Mouse (Mus musculus) embryonic fibroblast, embryonic 13.5 days (primary cell): ENCODE results near the gene Map1lc3b. TPM values are rescaled to one million over a fixed set of nuclear protein-coding genes. Genes with fewer than 3 reads are reported as not detected.

Experiments
- H3K27ac ChIP-seq: 2 replicates; pipeline ENCODE4 v1.5.1; 2012; ENCODE audit warnings: low read length, control low read depth, inconsistent platforms; ENCODE audit not compliant: insufficient read depth
- H3K4me1 ChIP-seq: 2 replicates; pipeline ENCODE4 v1.6.1; 2011; ENCODE audit warnings: low read length; ENCODE audit not compliant: control insufficient read depth, insufficient read depth
- H3K4me3 ChIP-seq: 2 replicates; pipeline ENCODE4 v1.5.1; 2011; ENCODE audit warnings: mild to moderate bottlenecking, control low read depth, low read length; ENCODE audit not compliant: insufficient read depth
- CTCF ChIP-seq: IDR thresholded peaks from 2 replicates; pipeline ENCODE4 v1.5.1; 2011; ENCODE audit warnings: mild to moderate bottlenecking, control low read depth, low read length, moderate library complexity, borderline replicate concordance; ENCODE audit not compliant: insufficient read depth
- POLR2A ChIP-seq: IDR thresholded peaks from 2 replicates; pipeline ENCODE4 v1.6.1; 2011; ENCODE audit warnings: low read depth, mild to moderate bottlenecking, control low read depth, low read length, moderate library complexity
- polyA plus RNA-seq: library from polyadenylated mRNA; stranded (reverse); fragments of >200 nt; gene quantifications from 2 replicates; pipeline ENCODE4 v1.2.4, GENCODE M21; 2011; ENCODE audit warnings: low read depth; ENCODE audit not compliant: missing spikeins, insufficient read length

Map1lc3b gene
- polyA plus RNA-seq, 1 experiment: 141 TPM

- TF ChIP-seq CTCF: no peak
- no peak for TF ChIP-seq POLR2A
- Histone ChIP-seq H3K27ac (no peak overlapping the region), H3K4me3 (no peak overlapping the region), H3K4me1 (peaks cover 5% of the 10 kb centered on the region; the same call in 1 of the 2 replicates)
These were observed 32.9 kb downstream of the Map1lc3b start for GRCm38 (mm10) chr8:121623043-121623442.

DNA sequence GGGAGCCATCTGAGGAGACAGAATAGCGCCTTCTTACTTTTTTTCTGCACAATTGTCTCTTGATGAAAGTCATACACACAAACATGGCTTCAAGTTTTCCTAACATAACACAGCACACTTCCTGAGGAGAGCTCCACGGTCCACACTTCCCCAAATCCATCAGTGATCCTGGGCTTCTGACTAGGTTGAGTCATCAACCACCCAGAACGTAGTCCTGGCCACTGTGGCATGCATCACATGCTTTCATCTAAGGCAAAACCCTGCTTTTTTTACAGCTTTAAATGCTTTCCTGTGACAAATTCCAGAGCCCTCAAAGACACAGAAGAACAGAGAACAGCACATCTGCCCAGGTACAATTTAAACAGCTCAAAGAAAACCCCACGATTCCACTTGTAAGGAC, 38.5 kb downstream of the Map1lc3b start:
- H3K4me3 ChIP-seq: no peak overlapping the region
- peak overlapping the region; percentile 56 for H3K27ac ChIP-seq
- peaks cover 19% of the 10 kb centered on the region for H3K4me1 ChIP-seq
- no peak for TF ChIP-seq POLR2A
- no peak for TF ChIP-seq CTCF

DNA sequence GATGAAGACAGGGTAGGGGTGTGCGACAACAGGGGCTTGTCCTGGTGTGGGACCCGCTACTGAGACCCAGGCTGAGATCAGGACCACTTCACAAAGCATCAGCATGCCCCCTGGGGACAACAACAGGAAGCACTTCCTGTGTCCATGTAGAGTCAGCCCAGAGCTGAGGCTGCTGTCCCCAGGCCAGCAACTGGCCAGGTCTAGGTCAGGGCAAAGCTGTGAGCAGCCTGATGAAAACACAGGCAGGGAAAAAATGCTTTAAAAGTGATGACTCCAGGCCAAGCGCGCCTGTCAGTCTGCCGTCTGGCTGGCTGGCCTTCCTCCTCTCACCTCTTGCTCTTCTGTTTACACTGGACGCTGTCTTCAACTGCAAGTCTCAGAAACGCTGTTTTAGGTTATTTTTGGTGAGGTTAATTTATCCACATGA, 41.5 kb downstream of the Map1lc3b start:
- peaks cover 19% of the 10 kb centered on the region for H3K4me1 ChIP-seq
- H3K27ac ChIP-seq: peak overlapping the region; percentile 73
- no peak overlapping the region for H3K4me3 ChIP-seq
- TF ChIP-seq POLR2A (no peak), CTCF (no peak)

DNA sequence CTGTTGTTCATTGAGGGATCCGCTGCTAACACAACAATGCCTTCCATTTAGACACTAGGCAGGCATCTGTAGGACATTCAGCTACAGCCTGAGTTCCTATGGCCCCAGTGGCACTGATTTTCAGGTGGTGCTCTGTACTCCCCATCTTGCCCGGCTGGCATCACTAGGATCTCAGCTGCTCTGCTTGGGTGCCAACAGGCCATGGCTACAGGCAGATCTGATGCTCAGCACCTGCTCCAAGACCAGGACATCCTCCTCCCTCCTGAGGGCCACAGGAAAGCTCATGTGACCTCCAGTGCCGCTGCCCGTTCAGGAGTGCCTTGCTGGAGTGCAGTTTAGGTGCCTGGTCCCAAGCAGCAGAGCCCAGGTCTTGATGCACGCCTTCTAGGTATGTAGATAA, 42.2 kb downstream of the Map1lc3b start:
- Histone ChIP-seq H3K4me3 (no peak overlapping the region), H3K4me1 (peaks cover 19% of the 10 kb centered on the region), H3K27ac (peak overlapping the region; percentile 37)
- no peak for TF ChIP-seq CTCF
- no peak for TF ChIP-seq POLR2A

DNA sequence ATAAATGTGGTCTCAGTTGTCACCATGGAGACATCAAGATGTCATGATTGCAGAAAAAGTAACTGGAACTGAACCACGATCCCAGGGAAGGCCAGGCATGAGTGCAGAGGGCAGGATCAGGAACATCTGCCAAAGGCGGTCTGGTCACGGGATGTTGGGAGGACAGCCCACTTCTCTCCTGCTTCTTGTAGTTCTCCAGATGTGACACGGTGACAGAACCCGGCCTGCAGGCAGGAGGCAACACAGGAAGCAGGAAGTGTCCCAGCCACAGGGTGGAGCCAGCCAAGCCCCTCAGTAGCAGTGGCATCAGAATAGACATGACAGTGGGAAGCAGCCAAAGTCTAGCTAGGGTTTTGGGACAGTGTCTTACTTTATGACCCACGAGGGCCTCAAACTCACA, 45.4 kb downstream of the Map1lc3b start:
- TF ChIP-seq POLR2A (no peak), CTCF (no peak)

DNA sequence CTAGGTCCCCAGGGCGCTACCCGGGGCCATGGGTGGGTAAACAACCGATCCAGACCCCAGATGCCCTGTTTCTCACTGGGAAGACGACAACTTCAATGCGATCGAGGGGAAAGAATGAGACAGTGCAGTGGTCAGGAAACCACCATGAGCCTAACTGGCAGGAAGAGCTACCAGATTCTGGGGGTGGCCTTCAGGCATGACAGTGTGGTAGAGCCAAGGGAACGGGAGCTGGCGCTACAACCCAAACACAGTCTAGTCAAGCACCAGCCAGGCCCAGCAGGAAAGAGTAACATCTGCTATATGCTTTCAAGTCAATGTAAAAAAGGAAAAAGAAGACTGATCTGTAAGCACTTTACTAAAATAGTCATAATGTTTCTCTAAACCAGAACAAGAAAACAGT, 46.0 kb downstream of the Map1lc3b start:
- Histone ChIP-seq H3K27ac (no peak overlapping the region), H3K4me3 (no peak overlapping the region), H3K4me1 (peaks cover 19% of the 10 kb centered on the region)
- no peak for TF ChIP-seq CTCF
- no peak for TF ChIP-seq POLR2A

More for the DNA sequence above, 45.4 kb downstream of the Map1lc3b start:
- Histone ChIP-seq H3K4me3 (no peak overlapping the region), H3K4me1 (peaks cover 24% of the 10 kb centered on the region), H3K27ac (no peak overlapping the region)

GRCm38 (mm10) chr8:121642804-121643203, 52.6 kb downstream of the Map1lc3b start:
- TF ChIP-seq POLR2A (no peak), CTCF (no peak)
- peaks cover 12% of the 10 kb centered on the region; the same call in 1 of the 2 replicates for H3K4me1 ChIP-seq
- H3K4me3 ChIP-seq: no peak overlapping the region
- H3K27ac ChIP-seq: no peak overlapping the region

- TF ChIP-seq POLR2A (no peak), CTCF (no peak)
- H3K4me3 ChIP-seq: no peak overlapping the region
- H3K27ac ChIP-seq: no peak overlapping the region
- peaks cover 15% of the 10 kb centered on the region; the same call in 1 of the 2 replicates for H3K4me1 ChIP-seq
These were observed 53.2 kb downstream of the Map1lc3b start for GRCm38 (mm10) chr8:121643384-121643783.

- H3K4me1 ChIP-seq: peaks cover 18% of the 10 kb centered on the region
- no peak overlapping the region for H3K4me3 ChIP-seq
- TF ChIP-seq CTCF (no peak), POLR2A (no peak)
- no peak overlapping the region for H3K27ac ChIP-seq
These were observed 57.5 kb downstream of the Map1lc3b start for GRCm38 (mm10) chr8:121647511-121648215.

Other genes starting within 250 kb of the Map1lc3b start
- gene 1700018B08Rik, start 46.0 kb upstream of the Map1lc3b start, polyA plus RNA-seq: not detected in 2 replicates
- 9.9 and 10.9 TPM in 2 replicates for gene Fbxo31, start 11.6 kb upstream of the Map1lc3b start, polyA plus RNA-seq
- 55.5 and 64.8 TPM in 2 replicates for gene Zcchc14, start 62.5 kb downstream of the Map1lc3b start, polyA plus RNA-seq
- not detected in 2 replicates for gene Jph3, start 139.3 kb downstream of the Map1lc3b start, polyA plus RNA-seq
- gene Klhdc4, start 239.2 kb downstream of the Map1lc3b start, polyA plus RNA-seq: 21.1 and 26.4 TPM in 2 replicates